Mouse (Mus musculus): ENCODE data around the gene Timp3. TPM values are rescaled to one million over a fixed set of nuclear protein-coding genes. Genes with fewer than 3 reads are reported as not detected.

The Timp3 gene
- polyA plus RNA-seq, 1 experiment, result 14.1 TPM

DNA sequence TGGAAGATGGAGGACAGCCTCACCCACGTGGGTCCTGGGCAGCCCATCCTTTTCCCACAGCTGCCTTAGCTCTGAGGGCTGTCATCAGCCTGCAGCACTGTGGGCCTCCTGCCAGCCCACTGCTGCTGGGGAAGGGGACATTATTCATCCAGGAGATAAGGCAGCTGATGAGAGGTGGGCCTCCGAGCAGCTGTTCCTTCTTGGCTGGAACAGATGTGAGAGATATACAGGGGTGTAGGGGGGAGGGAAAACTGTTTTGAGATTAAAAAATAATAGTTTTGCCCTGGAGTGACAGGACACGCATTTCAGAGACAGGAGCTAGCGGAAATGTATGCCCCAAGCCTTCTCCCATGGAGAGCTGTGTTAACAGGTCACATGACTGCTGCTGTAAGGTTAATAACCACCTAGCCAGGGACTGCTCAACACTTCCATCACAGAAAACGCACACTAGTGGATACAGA is 65.5 kb downstream of the Timp3 start:
- H3K27me3 ChIP-seq (ENCODE audit: control insufficient read depth, insufficient read depth, low read length, poor library complexity, severe bottlenecking), result no peaks in the 10 kb centered on the region
- H3K36me3 ChIP-seq (ENCODE audit: control insufficient read depth, insufficient read depth, low read length, poor library complexity, severe bottlenecking), result no peaks in the 10 kb centered on the region
- H3K9me3 ChIP-seq (replicated peaks; ENCODE audit: control insufficient read depth, insufficient read depth, low read length, poor library complexity, severe bottlenecking), result no peaks in the 10 kb centered on the region
- TF ChIP-seq CTCF (IDR thresholded peaks at IDR 0.05; ENCODE audit: low read depth, low read length) (no peak), EP300 (IDR thresholded peaks at IDR 0.05; ENCODE audit: insufficient read depth, low read depth, low read length) (no peak)
- H3K9ac ChIP-seq (ENCODE audit: low read depth, poor library complexity, severe bottlenecking), result no peak overlapping the region
- H3K4me3 ChIP-seq (ENCODE audit: low read depth, low read length), result no peak overlapping the region
- H3K27ac ChIP-seq (ENCODE audit: insufficient read depth, low read length), result no peak overlapping the region
- no peaks in the 10 kb centered on the region for H3K4me1 ChIP-seq (ENCODE audit: control insufficient read depth, insufficient read depth, low read length)

DNA sequence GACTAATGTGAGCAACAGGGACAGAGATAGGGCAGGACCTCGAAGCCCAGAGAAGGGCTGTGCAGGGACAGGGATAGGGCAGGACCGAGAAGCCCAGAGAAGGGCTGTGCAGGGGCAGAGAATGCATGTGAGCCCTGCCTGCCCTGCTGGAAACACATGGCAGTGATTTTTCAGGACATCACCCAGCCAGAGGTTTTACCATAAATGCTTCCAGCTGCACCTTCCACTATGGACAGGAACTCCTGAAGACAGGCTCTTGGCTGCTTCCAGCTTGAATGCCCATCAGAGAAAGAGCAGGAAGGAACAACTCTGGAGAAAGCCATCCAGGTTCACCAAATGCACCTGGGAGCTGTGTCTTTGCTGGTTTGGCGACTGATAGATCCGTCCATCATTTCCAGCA is 67.2 kb downstream of the Timp3 start:
- Histone ChIP-seq H3K27ac (ENCODE audit: insufficient read depth, low read length) (no peak overlapping the region), H3K9ac (ENCODE audit: low read depth, poor library complexity, severe bottlenecking) (no peak overlapping the region), H3K4me3 (ENCODE audit: low read depth, low read length) (no peak overlapping the region), H3K9me3 (replicated peaks; ENCODE audit: control insufficient read depth, insufficient read depth, low read length, poor library complexity, severe bottlenecking) (no peaks in the 10 kb centered on the region), H3K4me1 (ENCODE audit: control insufficient read depth, insufficient read depth, low read length) (no peaks in the 10 kb centered on the region), H3K36me3 (ENCODE audit: control insufficient read depth, insufficient read depth, low read length, poor library complexity, severe bottlenecking) (no peaks in the 10 kb centered on the region), H3K27me3 (ENCODE audit: control insufficient read depth, insufficient read depth, low read length, poor library complexity, severe bottlenecking) (no peaks in the 10 kb centered on the region)
- TF ChIP-seq CTCF (IDR thresholded peaks at IDR 0.05; ENCODE audit: low read depth, low read length), result no peak
- TF ChIP-seq POLR2A (IDR thresholded peaks at IDR 0.05; ENCODE audit: insufficient read depth, low read length), result no peak
- TF ChIP-seq EP300 (IDR thresholded peaks at IDR 0.05; ENCODE audit: insufficient read depth, low read depth, low read length), result no peak

DNA sequence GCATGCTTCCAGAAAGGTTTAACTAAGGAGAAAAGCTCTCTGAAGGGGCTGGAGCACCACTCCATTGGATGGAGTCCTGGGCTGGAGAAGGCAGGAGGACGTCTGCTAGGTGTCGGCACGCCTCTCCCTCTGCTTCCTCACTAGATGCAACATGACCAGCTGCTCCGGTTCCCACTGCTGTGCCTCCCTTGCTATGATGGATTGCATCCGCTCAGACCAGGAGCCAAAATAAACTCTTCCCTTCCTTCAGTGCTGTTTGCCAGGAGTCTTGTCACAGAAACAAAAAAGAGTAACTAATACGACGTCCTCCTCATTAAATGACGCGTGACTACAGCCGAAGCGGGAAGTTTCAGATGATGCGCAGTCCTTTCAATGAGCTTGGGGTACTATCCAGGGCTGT is 68.6 kb downstream of the Timp3 start:
- Histone ChIP-seq H3K4me3 (ENCODE audit: low read depth, low read length) (no peak overlapping the region), H3K9me3 (replicated peaks; ENCODE audit: control insufficient read depth, insufficient read depth, low read length, poor library complexity, severe bottlenecking) (no peaks in the 10 kb centered on the region), H3K9ac (ENCODE audit: low read depth, poor library complexity, severe bottlenecking) (no peak overlapping the region), H3K4me1 (ENCODE audit: control insufficient read depth, insufficient read depth, low read length) (no peaks in the 10 kb centered on the region), H3K36me3 (ENCODE audit: control insufficient read depth, insufficient read depth, low read length, poor library complexity, severe bottlenecking) (no peaks in the 10 kb centered on the region), H3K27ac (ENCODE audit: insufficient read depth, low read length) (no peak overlapping the region), H3K27me3 (ENCODE audit: control insufficient read depth, insufficient read depth, low read length, poor library complexity, severe bottlenecking) (no peaks in the 10 kb centered on the region)
- TF ChIP-seq EP300 (IDR thresholded peaks at IDR 0.05; ENCODE audit: insufficient read depth, low read depth, low read length) (no peak), POLR2A (IDR thresholded peaks at IDR 0.05; ENCODE audit: insufficient read depth, low read length) (no peak), CTCF (IDR thresholded peaks at IDR 0.05; ENCODE audit: low read depth, low read length) (no peak)

DNA sequence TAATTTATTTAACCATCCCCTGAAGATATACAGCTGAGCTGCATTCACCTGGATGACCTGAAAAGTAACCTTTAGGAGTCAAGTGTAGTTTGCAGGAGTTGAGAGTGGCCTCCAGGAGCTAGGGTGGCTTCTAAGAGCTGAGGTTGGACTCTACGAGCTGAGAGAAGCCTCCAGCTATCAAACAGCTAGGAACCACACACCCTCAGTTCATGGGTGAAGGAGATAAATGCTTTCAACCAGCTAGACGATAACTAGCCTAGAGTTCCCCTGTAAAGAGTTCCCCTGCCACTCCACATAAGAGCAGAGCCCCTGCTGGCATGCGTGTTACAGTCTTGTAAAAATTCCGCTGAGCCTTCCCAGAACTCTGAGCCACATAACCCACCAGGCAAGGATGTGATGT is 69.2 kb downstream of the Timp3 start:
- H3K9me3 ChIP-seq (replicated peaks; ENCODE audit: control insufficient read depth, insufficient read depth, low read length, poor library complexity, severe bottlenecking), result no peaks in the 10 kb centered on the region
- TF ChIP-seq POLR2A (IDR thresholded peaks at IDR 0.05; ENCODE audit: insufficient read depth, low read length) (no peak), CTCF (IDR thresholded peaks at IDR 0.05; ENCODE audit: low read depth, low read length) (no peak), EP300 (IDR thresholded peaks at IDR 0.05; ENCODE audit: insufficient read depth, low read depth, low read length) (no peak)
- H3K36me3 ChIP-seq (ENCODE audit: control insufficient read depth, insufficient read depth, low read length, poor library complexity, severe bottlenecking), result no peaks in the 10 kb centered on the region
- no peaks in the 10 kb centered on the region for H3K4me1 ChIP-seq (ENCODE audit: control insufficient read depth, insufficient read depth, low read length)
- H3K27me3 ChIP-seq (ENCODE audit: control insufficient read depth, insufficient read depth, low read length, poor library complexity, severe bottlenecking), result no peaks in the 10 kb centered on the region
- H3K9ac ChIP-seq (ENCODE audit: low read depth, poor library complexity, severe bottlenecking), result no peak overlapping the region
- no peak overlapping the region for H3K4me3 ChIP-seq (ENCODE audit: low read depth, low read length)
- no peak overlapping the region for H3K27ac ChIP-seq (ENCODE audit: insufficient read depth, low read length)

DNA sequence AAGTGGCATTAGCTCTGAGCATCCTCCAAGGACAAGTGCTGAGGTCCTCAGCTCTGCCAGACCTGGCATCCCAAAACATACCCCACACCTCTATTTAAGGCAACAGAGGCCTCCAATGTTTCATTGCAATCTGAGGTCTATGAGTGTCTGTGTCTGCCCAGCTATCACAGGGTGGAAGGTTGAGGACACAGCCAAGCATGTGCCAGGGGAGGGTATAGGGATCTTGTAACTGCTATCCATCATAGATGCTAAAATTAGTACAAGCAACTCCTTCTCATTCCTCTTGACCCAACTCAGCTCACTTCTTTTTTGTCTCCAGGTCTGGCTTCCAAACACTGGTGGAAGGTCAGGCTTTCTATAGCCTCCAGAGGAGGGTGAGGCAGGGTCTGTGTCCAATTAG is 71.4 kb downstream of the Timp3 start:
- TF ChIP-seq EP300 (IDR thresholded peaks at IDR 0.05; ENCODE audit: insufficient read depth, low read depth, low read length) (no peak), CTCF (IDR thresholded peaks at IDR 0.05; ENCODE audit: low read depth, low read length) (no peak), POLR2A (IDR thresholded peaks at IDR 0.05; ENCODE audit: insufficient read depth, low read length) (no peak)
- Histone ChIP-seq H3K27ac (ENCODE audit: insufficient read depth, low read length) (no peak overlapping the region), H3K36me3 (ENCODE audit: control insufficient read depth, insufficient read depth, low read length, poor library complexity, severe bottlenecking) (no peaks in the 10 kb centered on the region)

DNA sequence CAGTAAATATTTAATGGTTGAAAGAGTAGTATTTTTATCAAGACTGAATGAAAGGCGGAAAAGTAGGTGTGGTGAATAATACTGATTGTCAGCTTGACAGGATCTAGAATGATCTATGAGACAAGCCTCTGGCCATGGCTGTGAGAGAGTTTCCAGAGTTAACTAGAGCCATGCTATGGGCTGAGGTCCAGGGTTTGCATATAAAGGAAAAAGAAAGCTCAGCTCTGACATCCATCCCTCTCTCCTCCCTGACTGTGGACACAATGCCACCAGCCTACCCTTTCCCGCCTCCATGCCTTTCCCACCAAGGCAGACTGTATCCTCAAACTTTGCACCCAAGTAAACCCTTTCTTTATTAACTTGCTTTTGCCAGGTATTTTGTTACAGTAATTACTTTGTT is 73.9 kb downstream of the Timp3 start:
- no peaks in the 10 kb centered on the region for H3K9me3 ChIP-seq (replicated peaks; ENCODE audit: control insufficient read depth, insufficient read depth, low read length, poor library complexity, severe bottlenecking)

More for the DNA sequence above, 71.4 kb downstream of the Timp3 start:
- Histone ChIP-seq H3K27me3 (ENCODE audit: control insufficient read depth, insufficient read depth, low read length, poor library complexity, severe bottlenecking) (no peaks in the 10 kb centered on the region), H3K4me1 (ENCODE audit: control insufficient read depth, insufficient read depth, low read length) (no peaks in the 10 kb centered on the region), H3K4me3 (ENCODE audit: low read depth, low read length) (no peak overlapping the region), H3K9ac (ENCODE audit: low read depth, poor library complexity, severe bottlenecking) (no peak overlapping the region), H3K9me3 (replicated peaks; ENCODE audit: control insufficient read depth, insufficient read depth, low read length, poor library complexity, severe bottlenecking) (no peaks in the 10 kb centered on the region)

More for the DNA sequence above, 73.9 kb downstream of the Timp3 start:
- Histone ChIP-seq H3K27me3 (ENCODE audit: control insufficient read depth, insufficient read depth, low read length, poor library complexity, severe bottlenecking) (no peaks in the 10 kb centered on the region), H3K4me3 (ENCODE audit: low read depth, low read length) (no peak overlapping the region), H3K27ac (ENCODE audit: insufficient read depth, low read length) (no peak overlapping the region), H3K4me1 (ENCODE audit: control insufficient read depth, insufficient read depth, low read length) (no peaks in the 10 kb centered on the region), H3K9ac (ENCODE audit: low read depth, poor library complexity, severe bottlenecking) (no peak overlapping the region), H3K36me3 (ENCODE audit: control insufficient read depth, insufficient read depth, low read length, poor library complexity, severe bottlenecking) (no peaks in the 10 kb centered on the region)
- no peak for TF ChIP-seq CTCF (IDR thresholded peaks at IDR 0.05; ENCODE audit: low read depth, low read length)
- TF ChIP-seq POLR2A (IDR thresholded peaks at IDR 0.05; ENCODE audit: insufficient read depth, low read length), result no peak

Data from ES-Bruce4 (cell line).